Mouse (Mus musculus): ENCODE results near the gene Cdk11b. TPM values are rescaled to one million over a fixed set of nuclear protein-coding genes. Genes with fewer than 3 reads are reported as not detected.

Gene Cdk11b
- total RNA-seq, 2 experiments from 2014 or later, result 28.5 to 53.6 TPM

Other genes with a start within 250 kb of the Cdk11b start
- not detected in 2 replicates for gene Gabrd, start 226.7 kb upstream of the Cdk11b start, total RNA-seq (2015; ENCODE audit: low replicate concordance)
- not detected in 2 replicates for gene Gabrd, start 226.7 kb upstream of the Cdk11b start, total RNA-seq (2017; ENCODE audit: low replicate concordance)
- gene Cfap74, start 215.7 kb upstream of the Cdk11b start, total RNA-seq (2015; ENCODE audit: low replicate concordance), result not detected in 2 replicates
- not detected in 2 replicates for gene Cfap74, start 215.7 kb upstream of the Cdk11b start, total RNA-seq (2017; ENCODE audit: low replicate concordance)
- not detected in 2 replicates for gene Tmem52, start 155.7 kb upstream of the Cdk11b start, total RNA-seq (2015; ENCODE audit: low replicate concordance)
- not detected in 2 replicates for gene Tmem52, start 155.7 kb upstream of the Cdk11b start, total RNA-seq (2017; ENCODE audit: low replicate concordance)
- gene Gnb1, start 133.5 kb upstream of the Cdk11b start, total RNA-seq (2015; ENCODE audit: low replicate concordance), result 95.2 and 108 TPM in 2 replicates
- gene Gnb1, start 133.5 kb upstream of the Cdk11b start, total RNA-seq (2017; ENCODE audit: low replicate concordance), result 24.6 and 31.3 TPM in 2 replicates
- gene Nadk, start 62.5 kb upstream of the Cdk11b start, total RNA-seq (2015; ENCODE audit: low replicate concordance), result 25.9 and 26.0 TPM in 2 replicates
- 9.9 and 12.9 TPM in 2 replicates for gene Nadk, start 62.5 kb upstream of the Cdk11b start, total RNA-seq (2017; ENCODE audit: low replicate concordance)
- gene Slc35e2, start 23.4 kb upstream of the Cdk11b start, total RNA-seq (2015; ENCODE audit: low replicate concordance), result 10.9 and 31.4 TPM in 2 replicates
- 12.2 and 14.1 TPM in 2 replicates for gene Slc35e2, start 23.4 kb upstream of the Cdk11b start, total RNA-seq (2017; ENCODE audit: low replicate concordance)
- gene Gm10563, start 20.6 kb downstream of the Cdk11b start, total RNA-seq (2015; ENCODE audit: low replicate concordance), result not detected in 2 replicates
- not detected in 2 replicates for gene Gm10563, start 20.6 kb downstream of the Cdk11b start, total RNA-seq (2017; ENCODE audit: low replicate concordance)
- gene Mmp23, start 28.5 kb downstream of the Cdk11b start, total RNA-seq (2015; ENCODE audit: low replicate concordance), result not detected in 2 replicates
- not detected in 2 replicates for gene Mmp23, start 28.5 kb downstream of the Cdk11b start, total RNA-seq (2017; ENCODE audit: low replicate concordance)
- 0.84 and 2.9 TPM in 2 replicates for gene Mib2, start 44.3 kb downstream of the Cdk11b start, total RNA-seq (2015; ENCODE audit: low replicate concordance)
- gene Mib2, start 44.3 kb downstream of the Cdk11b start, total RNA-seq (2017; ENCODE audit: low replicate concordance), result 3.2 and 6.6 TPM in 2 replicates
- not detected in 2 replicates for gene Fndc10, start 69.5 kb downstream of the Cdk11b start, total RNA-seq (2015; ENCODE audit: low replicate concordance)
- not detected in 2 replicates for gene Fndc10, start 69.5 kb downstream of the Cdk11b start, total RNA-seq (2017; ENCODE audit: low replicate concordance)
- 44.9 and 65.6 TPM in 2 replicates for gene Ssu72, start 79.9 kb downstream of the Cdk11b start, total RNA-seq (2015; ENCODE audit: low replicate concordance)
- gene Ssu72, start 79.9 kb downstream of the Cdk11b start, total RNA-seq (2017; ENCODE audit: low replicate concordance), result 37.0 and 57.2 TPM in 2 replicates
- not detected in 2 replicates for gene Tmem240, start 109.9 kb downstream of the Cdk11b start, total RNA-seq (2015; ENCODE audit: low replicate concordance)
- gene Tmem240, start 109.9 kb downstream of the Cdk11b start, total RNA-seq (2017; ENCODE audit: low replicate concordance), result not detected in 2 replicates
- gene Atad3a, start 136.2 kb downstream of the Cdk11b start, total RNA-seq (2015; ENCODE audit: low replicate concordance), result 0.84 and 35.3 TPM in 2 replicates
- 3.3 and 5.1 TPM in 2 replicates for gene Atad3a, start 136.2 kb downstream of the Cdk11b start, total RNA-seq (2017; ENCODE audit: low replicate concordance)
- not detected in 2 replicates for gene Vwa1, start 149.8 kb downstream of the Cdk11b start, total RNA-seq (2015; ENCODE audit: low replicate concordance)
- gene Vwa1, start 149.8 kb downstream of the Cdk11b start, total RNA-seq (2017; ENCODE audit: low replicate concordance), result 0.68 TPM in 1 of 2 replicates, not detected in the other
- gene Tmem88b, start 161.0 kb downstream of the Cdk11b start, total RNA-seq (2015; ENCODE audit: low replicate concordance), result 0.42 and 1.1 TPM in 2 replicates
- 0.83 and 1.3 TPM in 2 replicates for gene Tmem88b, start 161.0 kb downstream of the Cdk11b start, total RNA-seq (2017; ENCODE audit: low replicate concordance)
- gene Ankrd65, start 165.6 kb downstream of the Cdk11b start, total RNA-seq (2015; ENCODE audit: low replicate concordance), result not detected in 2 replicates
- gene Ankrd65, start 165.6 kb downstream of the Cdk11b start, total RNA-seq (2017; ENCODE audit: low replicate concordance), result 1.0 and 9.8 TPM in 2 replicates
- gene Mrpl20, start 178.0 kb downstream of the Cdk11b start, total RNA-seq (2015; ENCODE audit: low replicate concordance), result 127 and 129 TPM in 2 replicates
- gene Mrpl20, start 178.0 kb downstream of the Cdk11b start, total RNA-seq (2017; ENCODE audit: low replicate concordance), result 30.7 and 31.2 TPM in 2 replicates
- gene Ccnl2, start 187.6 kb downstream of the Cdk11b start, total RNA-seq (2015; ENCODE audit: low replicate concordance), result 258 and 265 TPM in 2 replicates
- 262 and 283 TPM in 2 replicates for gene Ccnl2, start 187.6 kb downstream of the Cdk11b start, total RNA-seq (2017; ENCODE audit: low replicate concordance)
- gene Aurkaip1, start 206.4 kb downstream of the Cdk11b start, total RNA-seq (2015; ENCODE audit: low replicate concordance), result 47.2 and 63.7 TPM in 2 replicates
- gene Aurkaip1, start 206.4 kb downstream of the Cdk11b start, total RNA-seq (2017; ENCODE audit: low replicate concordance), result 69.4 and 71.4 TPM in 2 replicates
- not detected in 2 replicates for gene Mxra8, start 214.8 kb downstream of the Cdk11b start, total RNA-seq (2015; ENCODE audit: low replicate concordance)
- not detected in 2 replicates for gene Mxra8, start 214.8 kb downstream of the Cdk11b start, total RNA-seq (2017; ENCODE audit: low replicate concordance)
- 20.9 and 26.0 TPM in 2 replicates for gene Dvl1, start 222.5 kb downstream of the Cdk11b start, total RNA-seq (2015; ENCODE audit: low replicate concordance)
- 19.5 and 22.4 TPM in 2 replicates for gene Dvl1, start 222.5 kb downstream of the Cdk11b start, total RNA-seq (2017; ENCODE audit: low replicate concordance)
- gene Tas1r3, start 238.5 kb downstream of the Cdk11b start, total RNA-seq (2015; ENCODE audit: low replicate concordance), result 0.84 and 1.1 TPM in 2 replicates
- gene Tas1r3, start 238.5 kb downstream of the Cdk11b start, total RNA-seq (2017; ENCODE audit: low replicate concordance), result 0.26 and 2.3 TPM in 2 replicates
- 3.4 and 9.4 TPM in 2 replicates for gene Cptp, start 244.6 kb downstream of the Cdk11b start, total RNA-seq (2015; ENCODE audit: low replicate concordance)
- 5.6 and 12.6 TPM in 2 replicates for gene Cptp, start 244.6 kb downstream of the Cdk11b start, total RNA-seq (2017; ENCODE audit: low replicate concordance)
- 14.7 and 28.8 TPM in 2 replicates for gene Ints11, start 244.7 kb downstream of the Cdk11b start, total RNA-seq (2015; ENCODE audit: low replicate concordance)
- gene Ints11, start 244.7 kb downstream of the Cdk11b start, total RNA-seq (2017; ENCODE audit: low replicate concordance), result 7.9 and 33.2 TPM in 2 replicates

Data from erythroid progenitor cell, adult 5-6 weeks (primary cell).